Mouse (Mus musculus): Measurements from ENCODE around the gene Mast4. TPM values are rescaled to one million over a fixed set of nuclear protein-coding genes. Genes with fewer than 3 reads are reported as not detected.

The Mast4 gene
- total and polyA plus RNA-seq, 3 experiments: 0.04 to 1.1 (median 0.23) TPM

DNA sequence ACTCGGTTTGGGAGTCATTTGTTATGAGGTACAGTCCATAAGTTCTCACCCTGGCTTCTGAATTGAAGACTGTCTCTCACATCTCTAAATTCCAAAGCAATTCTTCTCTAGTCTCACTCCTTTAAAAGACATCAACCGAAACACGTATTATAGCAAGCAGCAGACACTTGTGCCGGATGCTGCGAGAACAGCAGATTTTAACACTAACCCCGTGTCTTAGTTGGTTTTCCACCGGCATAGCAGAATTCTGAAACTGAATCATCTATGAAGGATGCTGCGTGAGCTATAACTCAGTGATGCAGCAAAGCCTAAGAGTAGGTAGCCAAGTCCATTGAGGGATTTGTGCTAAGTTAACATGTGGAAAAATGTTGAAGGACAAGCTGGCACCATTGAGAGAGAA is 10.5 kb upstream of the Mast4 start:
- DNase-seq (ENCODE audit: low spot score) (no peak), ATAC-seq (ENCODE audit: extremely low read depth, insufficient number of reproducible peaks, low FRiP score, poor library complexity, severe bottlenecking) (no peak)
- Histone ChIP-seq H3K9me3 (replicated peaks) (no peaks in the 10 kb centered on the region), H3K27me3 (ENCODE audit: insufficient read depth, low read length) (0 out of 2 replicates have a peak, but pooled peaks cover 3% of the 10 kb centered on the region), H3K36me3 (replicated peaks) (no peaks in the 10 kb centered on the region), H3K4me3 (ENCODE audit: low read depth, low read length) (no peak overlapping the region), H3K4me1 (ENCODE audit: insufficient read depth, low read depth, low read length) (no peaks in the 10 kb centered on the region)
- no peak for TF ChIP-seq POLR2AphosphoS5 (IDR thresholded peaks at IDR 0.05; ENCODE audit: insufficient replicate concordance, low read depth, low read length)
- no peak for TF ChIP-seq TAL1 (conservative IDR thresholded peaks at IDR 0.05; ENCODE audit: low read depth, low read length)
- TF ChIP-seq CTCF (IDR thresholded peaks at IDR 0.05; ENCODE audit: low read depth, low read length): no peak
- no peak for TF ChIP-seq GATA2 (IDR thresholded peaks at IDR 0.05; ENCODE audit: borderline replicate concordance, low read depth, low read length)
- TF ChIP-seq GATA1 (IDR thresholded peaks at IDR 0.05; ENCODE audit: borderline replicate concordance, low read length): no peak

DNA sequence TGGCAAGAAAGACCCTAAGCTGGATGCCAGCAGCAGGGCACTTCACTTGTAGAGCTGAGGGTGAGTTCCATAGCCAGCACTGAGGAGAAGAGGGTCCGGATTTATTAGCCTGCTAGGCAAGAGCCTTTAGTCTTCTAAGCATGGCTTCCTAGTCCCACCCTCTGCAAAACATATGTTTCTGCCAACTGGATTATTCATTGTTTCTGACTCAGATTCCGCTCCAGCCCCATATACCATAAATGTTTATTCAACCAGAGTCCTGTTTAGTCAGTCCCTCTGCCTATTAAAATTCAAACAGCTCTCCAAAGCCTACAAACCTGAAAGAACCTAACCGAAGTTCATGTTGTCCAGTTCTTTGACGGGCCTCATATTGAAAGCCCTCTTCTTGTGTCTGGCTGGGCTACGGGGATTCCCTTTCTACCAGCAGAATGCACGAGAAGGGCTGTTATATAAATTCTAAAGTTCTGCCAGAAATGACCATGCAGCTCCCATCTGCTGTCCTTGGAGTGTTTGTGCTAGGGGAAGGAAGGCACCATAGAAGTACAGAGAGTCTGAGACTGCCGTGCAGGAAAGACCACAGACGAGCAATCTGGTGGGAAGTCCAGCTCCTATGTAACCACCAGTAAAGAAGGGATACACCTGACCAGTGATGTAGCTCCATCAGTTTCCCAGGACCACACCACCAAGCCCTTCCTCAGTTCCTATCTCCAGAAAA is 9.9 kb upstream of the Mast4 start:
- Histone ChIP-seq H3K9me3 (replicated peaks) (no peaks in the 10 kb centered on the region), H3K4me1 (ENCODE audit: insufficient read depth, low read depth, low read length) (no peaks in the 10 kb centered on the region), H3K36me3 (replicated peaks) (no peaks in the 10 kb centered on the region), H3K4me3 (ENCODE audit: low read depth, low read length) (no peak overlapping the region), H3K27me3 (ENCODE audit: insufficient read depth, low read length) (0 out of 2 replicates have a peak, but pooled peaks cover 3% of the 10 kb centered on the region)
- TF ChIP-seq TAL1 (conservative IDR thresholded peaks at IDR 0.05; ENCODE audit: low read depth, low read length) (no peak), GATA2 (IDR thresholded peaks at IDR 0.05; ENCODE audit: borderline replicate concordance, low read depth, low read length) (no peak)
- no peak for ATAC-seq (ENCODE audit: extremely low read depth, insufficient number of reproducible peaks, low FRiP score, poor library complexity, severe bottlenecking)
- no peak for DNase-seq (ENCODE audit: low spot score)

DNA sequence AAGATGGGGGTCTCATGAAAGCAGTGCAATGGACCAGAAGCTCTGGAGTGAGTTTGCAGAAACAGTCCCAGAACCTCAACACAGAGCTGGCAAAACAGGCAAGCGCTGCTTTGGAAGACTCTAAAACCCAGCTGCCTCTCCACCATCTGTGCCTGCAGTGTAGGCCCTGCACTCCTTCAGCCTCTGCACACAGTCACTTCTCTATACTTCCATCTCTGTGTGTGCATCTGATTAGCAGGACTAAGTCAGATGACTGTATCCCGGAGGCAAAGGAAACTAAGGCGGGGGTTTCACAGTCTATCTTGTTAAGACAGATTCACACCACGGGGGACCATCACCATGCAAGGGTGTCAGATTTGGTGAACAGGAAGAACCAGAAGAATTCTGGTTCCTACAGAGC is 6.7 kb upstream of the Mast4 start:
- Histone ChIP-seq H3K4me3 (ENCODE audit: low read depth, low read length) (no peak overlapping the region), H3K4me1 (ENCODE audit: insufficient read depth, low read depth, low read length) (no peaks in the 10 kb centered on the region), H3K27me3 (ENCODE audit: insufficient read depth, low read length) (0 out of 2 replicates have a peak, but pooled peaks cover 1% of the 10 kb centered on the region), H3K36me3 (replicated peaks) (no peaks in the 10 kb centered on the region), H3K9me3 (replicated peaks) (no peaks in the 10 kb centered on the region)
- ATAC-seq (ENCODE audit: extremely low read depth, insufficient number of reproducible peaks, low FRiP score, poor library complexity, severe bottlenecking): no peak
- no peak for DNase-seq (ENCODE audit: low spot score)
- TF ChIP-seq POLR2AphosphoS5 (IDR thresholded peaks at IDR 0.05; ENCODE audit: insufficient replicate concordance, low read depth, low read length): no peak
- TF ChIP-seq TAL1 (conservative IDR thresholded peaks at IDR 0.05; ENCODE audit: low read depth, low read length): no peak
- no peak for TF ChIP-seq GATA2 (IDR thresholded peaks at IDR 0.05; ENCODE audit: borderline replicate concordance, low read depth, low read length)
- TF ChIP-seq GATA1 (IDR thresholded peaks at IDR 0.05; ENCODE audit: borderline replicate concordance, low read length): no peak
- TF ChIP-seq CTCF (IDR thresholded peaks at IDR 0.05; ENCODE audit: low read depth, low read length): no peak

- DNase-seq (ENCODE audit: low spot score) (no peak), ATAC-seq (ENCODE audit: extremely low read depth, insufficient number of reproducible peaks, low FRiP score, poor library complexity, severe bottlenecking) (no peak)
- no peaks in the 10 kb centered on the region for H3K36me3 ChIP-seq (replicated peaks)
- TF ChIP-seq POLR2AphosphoS5 (IDR thresholded peaks at IDR 0.05; ENCODE audit: insufficient replicate concordance, low read depth, low read length): no peak
- no peaks in the 10 kb centered on the region for H3K4me1 ChIP-seq (ENCODE audit: insufficient read depth, low read depth, low read length)
- H3K4me3 ChIP-seq (ENCODE audit: low read depth, low read length): no peak overlapping the region
- H3K9me3 ChIP-seq (replicated peaks): peaks cover 12% of the 10 kb centered on the region
- no peaks in the 10 kb centered on the region; the same call in 1 of the 2 replicates for H3K27me3 ChIP-seq (ENCODE audit: insufficient read depth, low read length)
Measured at GRCm38 (mm10) chr13:103338616-103339015, 4.3 kb upstream of the Mast4 start.

- no peak for ATAC-seq (ENCODE audit: extremely low read depth, insufficient number of reproducible peaks, low FRiP score, poor library complexity, severe bottlenecking)
- TF ChIP-seq GATA1 (IDR thresholded peaks at IDR 0.05; ENCODE audit: borderline replicate concordance, low read length) (no peak), GATA2 (IDR thresholded peaks at IDR 0.05; ENCODE audit: borderline replicate concordance, low read depth, low read length) (no peak), POLR2AphosphoS5 (IDR thresholded peaks at IDR 0.05; ENCODE audit: insufficient replicate concordance, low read depth, low read length) (no peak), CTCF (IDR thresholded peaks at IDR 0.05; ENCODE audit: low read depth, low read length) (no peak), TAL1 (conservative IDR thresholded peaks at IDR 0.05; ENCODE audit: low read depth, low read length) (no peak)
- DNase-seq (ENCODE audit: low spot score): no peak
- no peaks in the 10 kb centered on the region; the same call in 1 of the 2 replicates for H3K27me3 ChIP-seq (ENCODE audit: insufficient read depth, low read length)
- no peaks in the 10 kb centered on the region for H3K4me1 ChIP-seq (ENCODE audit: insufficient read depth, low read depth, low read length)
- H3K9me3 ChIP-seq (replicated peaks): peaks cover 15% of the 10 kb centered on the region
- no peak overlapping the region for H3K4me3 ChIP-seq (ENCODE audit: low read depth, low read length)
- H3K36me3 ChIP-seq (replicated peaks): no peaks in the 10 kb centered on the region
Measured at GRCm38 (mm10) chr13:103336237-103336636, 1.9 kb upstream of the Mast4 start.

DNA sequence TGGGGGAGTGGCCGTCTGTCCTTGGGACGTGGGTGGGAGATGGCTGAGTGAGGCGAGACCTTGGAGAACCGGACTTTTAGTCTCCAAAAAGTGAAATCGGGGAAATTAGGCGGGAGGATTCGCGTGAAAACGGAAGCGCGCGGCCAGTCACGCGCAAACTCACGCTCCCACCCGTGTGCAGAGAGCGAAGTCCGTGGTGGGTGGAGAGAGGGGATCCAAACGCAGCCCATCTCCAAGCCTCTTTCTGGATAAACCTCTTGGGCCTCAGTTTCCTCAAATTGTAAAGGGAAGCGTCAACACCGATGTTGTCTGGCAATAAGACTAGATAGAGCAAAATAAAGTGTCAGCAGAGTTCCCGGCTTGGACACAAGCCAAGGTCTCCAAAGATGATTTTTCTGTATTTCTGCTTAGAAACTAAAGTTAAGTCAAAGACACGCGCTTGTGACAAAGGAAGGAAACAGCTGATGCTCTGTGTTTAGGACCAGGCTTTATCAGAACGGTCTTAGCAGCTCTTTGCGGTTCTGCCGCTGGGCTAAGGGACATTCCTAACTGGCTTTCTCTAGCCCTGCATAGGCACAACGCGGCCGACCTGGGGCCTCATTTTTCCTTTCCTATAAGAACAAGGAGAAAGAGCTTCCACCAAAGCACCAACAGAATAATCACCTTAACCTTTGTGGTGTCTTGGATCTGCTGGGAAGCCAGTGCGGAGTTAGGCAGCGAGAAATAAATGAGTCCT is 594 bp upstream of the Mast4 start:
- TF ChIP-seq GATA2 (IDR thresholded peaks at IDR 0.05; ENCODE audit: borderline replicate concordance, low read depth, low read length) (no peak), CTCF (IDR thresholded peaks at IDR 0.05; ENCODE audit: low read depth, low read length) (no peak), TAL1 (conservative IDR thresholded peaks at IDR 0.05; ENCODE audit: low read depth, low read length) (no peak), POLR2AphosphoS5 (IDR thresholded peaks at IDR 0.05; ENCODE audit: insufficient replicate concordance, low read depth, low read length) (no peak), GATA1 (IDR thresholded peaks at IDR 0.05; ENCODE audit: borderline replicate concordance, low read length) (no peak)
- Histone ChIP-seq H3K36me3 (replicated peaks) (no peaks in the 10 kb centered on the region), H3K27me3 (ENCODE audit: insufficient read depth, low read length) (no peaks in the 10 kb centered on the region; the same call in 1 of the 2 replicates), H3K4me3 (ENCODE audit: low read depth, low read length) (no peak overlapping the region; the same call in 1 of the 2 replicates), H3K4me1 (ENCODE audit: insufficient read depth, low read depth, low read length) (no peaks in the 10 kb centered on the region), H3K9me3 (replicated peaks) (peaks cover 15% of the 10 kb centered on the region)
- DNase-seq (ENCODE audit: low spot score) (no peak), ATAC-seq (ENCODE audit: extremely low read depth, insufficient number of reproducible peaks, low FRiP score, poor library complexity, severe bottlenecking) (no peak)

Measured in G1E (cell line).